Mouse (Mus musculus) liver, embryonic 15.5 days (tissue): ENCODE results near the gene Ube2cbp. TPM values are rescaled to one million over a fixed set of nuclear protein-coding genes. Genes with fewer than 3 reads are reported as not detected.

Source experiments
- ATAC-seq: fragments of 200-750 bp; cut with Nextera tagmentation; 2 replicates; pipeline ENCODE4 v1.8.0; 2017; ENCODE audit warnings: moderate number of reproducible peaks, mild to moderate bottlenecking, moderate library complexity; ENCODE audit not compliant: insufficient read depth
- H3K27ac ChIP-seq: fragments of 300-500 bp; sonication (generic); replicated peaks from 2 replicates; pipeline ENCODE4 v1.5.1; 2015; ENCODE audit warnings: mild to moderate bottlenecking, inconsistent platforms
- H3K27me3 ChIP-seq: fragments of 300-500 bp; sonication (generic); 2 replicates; pipeline ENCODE4 v1.6.1; 2015; ENCODE audit warnings: mild to moderate bottlenecking, inconsistent platforms
- H3K36me3 ChIP-seq: fragments of 300-500 bp; sonication (generic); replicated peaks from 2 replicates; pipeline ENCODE4 v1.6.1; 2015; ENCODE audit warnings: moderate library complexity, mild to moderate bottlenecking, inconsistent platforms
- H3K4me1 ChIP-seq: fragments of 300-500 bp; sonication (generic); replicated peaks from 2 replicates; pipeline ENCODE4 v1.6.1; 2015; ENCODE audit warnings: inconsistent platforms
- H3K4me2 ChIP-seq: fragments of 300-500 bp; sonication (generic); 2 replicates; pipeline ENCODE4 v1.6.1; 2015; ENCODE audit warnings: moderate library complexity, mild to moderate bottlenecking, inconsistent platforms
- H3K4me3 ChIP-seq: fragments of 300-500 bp; sonication (generic); replicated peaks from 2 replicates; pipeline ENCODE4 v1.5.1; 2015; ENCODE audit warnings: mild to moderate bottlenecking, inconsistent platforms
- H3K9ac ChIP-seq: fragments of 300-500 bp; sonication (generic); 2 replicates; pipeline ENCODE4 v1.6.1; 2015; ENCODE audit warnings: moderate library complexity, mild to moderate bottlenecking, inconsistent platforms
- H3K9me3 ChIP-seq: fragments of 300-500 bp; sonication (generic); replicated peaks from 2 replicates; pipeline ENCODE4 v1.6.1; 2016; ENCODE audit warnings: inconsistent platforms
- whole genome bisulfite sequencing: fragments of 180-500 bp; shearing (Covaris S2); methylation state at CpG from one replicate; pipeline ENCODE4 v1.1.7; 2015; ENCODE audit warnings: mixed read lengths; ENCODE audit not compliant: insufficient replicate concordance; 5-methylcytosine and 5-hydroxymethylcytosine counted together
- polyA plus RNA-seq: library from polyadenylated mRNA; unstranded; fragments of >200 nt; fragmentation: Nextera tagmentation; extraction: Ambion mirVana; gene quantifications from 2 replicates; pipeline ENCODE4 v1.2.1, GENCODE M21; 2015

The Ube2cbp gene
- polyA plus RNA-seq, 1 experiment from 2014 or later: 2.3 TPM

DNA sequence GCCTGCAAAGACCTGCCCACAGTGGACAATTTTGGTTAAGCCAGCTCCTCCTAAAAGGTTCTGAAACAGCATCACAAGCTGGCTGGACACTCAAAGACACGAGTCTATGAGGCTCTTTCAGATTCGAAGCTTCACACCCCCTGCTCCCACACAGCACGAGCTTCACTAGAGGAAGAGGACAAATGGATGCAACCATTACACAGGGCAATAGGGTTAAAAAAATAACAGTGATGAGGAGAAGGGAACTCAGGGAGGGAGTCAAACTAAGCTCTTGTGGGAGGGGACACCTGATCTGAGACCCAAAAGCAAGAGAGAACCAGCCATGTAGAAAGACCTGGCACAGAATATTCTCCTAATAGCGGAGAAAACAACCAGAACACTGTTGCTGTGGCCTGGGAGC is 95.5 kb downstream of the Ube2cbp start:
- H3K36me3 ChIP-seq: no peaks in the 10 kb centered on the region
- no peaks in the 10 kb centered on the region for H3K4me1 ChIP-seq
- H3K27ac ChIP-seq: no peak overlapping the region
- ATAC-seq: no peak
- WGBS: 66% methylated on average over 4 of the region's 4 CpGs
- no peaks in the 10 kb centered on the region for H3K27me3 ChIP-seq
- H3K9ac ChIP-seq: no peak overlapping the region
- H3K9me3 ChIP-seq: no peaks in the 10 kb centered on the region
- H3K4me2 ChIP-seq: no peak overlapping the region
- H3K4me3 ChIP-seq: no peak overlapping the region

- Histone ChIP-seq H3K27me3 (no peaks in the 10 kb centered on the region), H3K4me1 (no peaks in the 10 kb centered on the region), H3K36me3 (no peaks in the 10 kb centered on the region), H3K9me3 (no peaks in the 10 kb centered on the region), H3K4me2 (no peak overlapping the region), H3K4me3 (no peak overlapping the region), H3K27ac (no peak overlapping the region), H3K9ac (no peak overlapping the region)
- ATAC-seq: no peak
- 64% methylated on average over 9 of the region's 9 CpGs for WGBS
These were observed 104.2 kb downstream of the Ube2cbp start for GRCm38 (mm10) chr9:86360536-86360935.

- Histone ChIP-seq H3K9ac (no peak overlapping the region), H3K4me1 (no peaks in the 10 kb centered on the region), H3K4me2 (no peak overlapping the region), H3K4me3 (no peak overlapping the region), H3K9me3 (no peaks in the 10 kb centered on the region), H3K27ac (no peak overlapping the region), H3K36me3 (no peaks in the 10 kb centered on the region), H3K27me3 (no peaks in the 10 kb centered on the region)
- no peak for ATAC-seq
- WGBS: 53% methylated on average over 3 of the region's 3 CpGs
These were observed 108.9 kb downstream of the Ube2cbp start for GRCm38 (mm10) chr9:86355851-86356250.

DNA sequence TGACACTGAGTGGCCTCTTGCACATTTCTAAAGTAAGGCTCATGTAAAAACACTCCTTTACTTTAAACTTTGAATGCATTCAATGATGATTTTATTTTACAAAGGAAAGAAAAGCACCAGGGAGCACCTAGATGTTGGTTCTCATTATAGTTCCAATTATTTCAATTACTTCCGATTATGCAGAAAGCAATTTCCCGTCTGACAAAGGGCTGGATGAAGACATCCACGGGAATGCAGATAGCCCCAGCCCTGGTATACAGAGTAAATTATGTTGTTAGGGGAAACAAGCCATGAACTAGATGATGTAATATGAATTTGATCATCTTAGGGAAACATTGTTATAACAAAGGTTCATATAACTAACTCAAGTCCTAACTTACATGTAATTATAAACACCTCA is 113.3 kb downstream of the Ube2cbp start:
- H3K9me3 ChIP-seq: no peaks in the 10 kb centered on the region
- H3K4me1 ChIP-seq: no peaks in the 10 kb centered on the region
- H3K4me2 ChIP-seq: no peak overlapping the region
- H3K36me3 ChIP-seq: no peaks in the 10 kb centered on the region
- WGBS: 65% methylated on average over 3 of the region's 3 CpGs
- no peak overlapping the region for H3K9ac ChIP-seq
- no peak for ATAC-seq
- no peaks in the 10 kb centered on the region for H3K27me3 ChIP-seq
- H3K4me3 ChIP-seq: no peak overlapping the region
- no peak overlapping the region for H3K27ac ChIP-seq

- Histone ChIP-seq H3K36me3 (no peaks in the 10 kb centered on the region), H3K4me1 (no peaks in the 10 kb centered on the region), H3K4me3 (no peak overlapping the region), H3K27ac (no peak overlapping the region), H3K9ac (no peak overlapping the region), H3K27me3 (no peaks in the 10 kb centered on the region), H3K9me3 (no peaks in the 10 kb centered on the region), H3K4me2 (no peak overlapping the region)
- no peak for ATAC-seq
- 69% methylated on average over 2 of the region's 2 CpGs for WGBS
These were observed 128.0 kb downstream of the Ube2cbp start for GRCm38 (mm10) chr9:86336792-86337191.

DNA sequence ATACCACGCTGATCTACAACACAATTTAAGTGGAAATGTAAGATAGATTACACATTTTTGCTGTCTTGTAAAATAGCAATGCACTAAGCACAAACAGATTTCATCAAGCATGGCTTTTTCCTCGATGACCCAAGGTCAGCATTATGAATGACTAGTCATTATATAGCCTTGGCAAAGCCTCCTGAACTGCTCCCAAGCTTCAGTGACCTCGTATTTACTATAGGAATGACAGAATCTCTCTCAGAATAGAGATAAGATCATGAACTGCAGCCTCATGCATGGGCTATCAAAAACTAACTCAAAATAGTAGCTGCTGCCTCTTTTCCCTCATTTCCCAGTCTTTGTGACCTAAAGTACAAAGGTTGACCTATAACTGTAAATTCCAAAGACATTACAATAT is 128.4 kb downstream of the Ube2cbp start:
- no peaks in the 10 kb centered on the region for H3K4me1 ChIP-seq
- no peaks in the 10 kb centered on the region for H3K9me3 ChIP-seq
- ATAC-seq: no peak
- 46% methylated on average over 3 of the region's 3 CpGs for WGBS
- H3K27me3 ChIP-seq: no peaks in the 10 kb centered on the region
- no peak overlapping the region for H3K9ac ChIP-seq
- H3K4me3 ChIP-seq: no peak overlapping the region
- no peak overlapping the region for H3K27ac ChIP-seq
- no peak overlapping the region for H3K4me2 ChIP-seq
- no peaks in the 10 kb centered on the region for H3K36me3 ChIP-seq

DNA sequence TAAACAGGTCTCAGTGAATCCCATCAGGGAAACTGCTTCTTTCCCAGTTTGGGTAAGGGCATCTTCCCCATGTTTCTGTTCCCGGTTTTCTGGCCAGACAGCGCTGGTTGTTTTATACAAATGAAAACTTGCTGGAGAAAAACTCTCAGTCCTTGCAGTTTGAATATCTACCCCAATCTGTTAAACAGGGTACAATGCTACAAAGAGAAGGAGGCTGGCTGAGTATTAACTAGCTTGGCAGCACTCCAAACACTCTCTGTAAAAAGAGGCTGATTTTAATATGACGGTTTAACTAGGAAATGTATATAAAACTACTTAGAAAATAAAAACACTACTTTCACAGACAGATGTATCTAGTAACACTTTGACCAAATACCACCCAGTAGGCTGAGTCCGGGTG is 129.2 kb downstream of the Ube2cbp start:
- Histone ChIP-seq H3K36me3 (no peaks in the 10 kb centered on the region), H3K9me3 (no peaks in the 10 kb centered on the region), H3K27ac (no peak overlapping the region), H3K4me3 (no peak overlapping the region), H3K27me3 (no peaks in the 10 kb centered on the region), H3K4me1 (no peaks in the 10 kb centered on the region), H3K9ac (no peak overlapping the region), H3K4me2 (no peak overlapping the region)
- WGBS: 66% methylated on average over 4 of the region's 4 CpGs
- ATAC-seq: no peak

GRCm38 (mm10) chr9:86334357-86334756 is 130.4 kb downstream of the Ube2cbp start:
- ATAC-seq: no peak
- 64% methylated on average over 5 of the region's 5 CpGs for WGBS
- no peak overlapping the region for H3K4me3 ChIP-seq
- no peaks in the 10 kb centered on the region for H3K9me3 ChIP-seq
- H3K4me2 ChIP-seq: no peak overlapping the region
- H3K9ac ChIP-seq: no peak overlapping the region
- no peak overlapping the region for H3K27ac ChIP-seq
- no peaks in the 10 kb centered on the region for H3K27me3 ChIP-seq
- H3K36me3 ChIP-seq: no peaks in the 10 kb centered on the region
- no peaks in the 10 kb centered on the region for H3K4me1 ChIP-seq

- WGBS: 81% methylated on average over 3 of the region's 3 CpGs
- no peaks in the 10 kb centered on the region for H3K9me3 ChIP-seq
These were observed 134.2 kb downstream of the Ube2cbp start for GRCm38 (mm10) chr9:86330591-86330990.

GRCm38 (mm10) chr9:86328270-86328669 is 136.5 kb downstream of the Ube2cbp start:
- no peak for ATAC-seq
- no peaks in the 10 kb centered on the region for H3K36me3 ChIP-seq
- 71% methylated on average over 4 of the region's 4 CpGs for WGBS

More at GRCm38 (mm10) chr9:86330591-86330990, 134.2 kb downstream of the Ube2cbp start:
- H3K27me3 ChIP-seq: no peaks in the 10 kb centered on the region
- no peak for ATAC-seq
- no peak overlapping the region for H3K4me3 ChIP-seq
- no peaks in the 10 kb centered on the region for H3K36me3 ChIP-seq
- no peak overlapping the region for H3K27ac ChIP-seq
- no peak overlapping the region for H3K9ac ChIP-seq
- no peaks in the 10 kb centered on the region for H3K4me1 ChIP-seq
- no peak overlapping the region for H3K4me2 ChIP-seq

DNA sequence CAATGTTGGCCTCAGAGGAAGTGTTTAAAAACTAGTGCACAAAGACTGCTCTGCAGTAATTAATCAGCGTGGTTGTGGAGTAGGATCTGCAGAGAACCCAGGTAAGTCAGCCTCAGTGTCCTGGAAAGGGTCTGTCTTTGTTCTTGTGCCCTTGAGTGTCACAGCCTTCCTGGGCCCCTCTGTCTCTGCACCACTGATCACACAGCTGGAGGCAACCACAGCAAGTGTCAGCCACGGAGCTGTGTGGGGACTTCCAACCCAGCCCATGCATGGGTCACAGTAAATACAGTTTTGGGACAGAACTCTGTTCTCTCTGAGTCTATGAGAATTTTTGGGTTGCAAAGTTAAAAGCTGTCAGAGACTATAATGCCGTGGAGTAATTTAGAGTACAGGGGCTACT is 137.4 kb downstream of the Ube2cbp start:
- WGBS: 52% methylated on average over 3 of the region's 3 CpGs
- Histone ChIP-seq H3K4me2 (no peak overlapping the region), H3K9ac (no peak overlapping the region), H3K36me3 (no peaks in the 10 kb centered on the region), H3K4me1 (no peaks in the 10 kb centered on the region), H3K27me3 (no peaks in the 10 kb centered on the region), H3K27ac (no peak overlapping the region), H3K4me3 (no peak overlapping the region), H3K9me3 (no peaks in the 10 kb centered on the region)
- ATAC-seq: no peak

More at GRCm38 (mm10) chr9:86328270-86328669, 136.5 kb downstream of the Ube2cbp start:
- Histone ChIP-seq H3K9me3 (no peaks in the 10 kb centered on the region), H3K27me3 (no peaks in the 10 kb centered on the region), H3K9ac (no peak overlapping the region), H3K4me1 (no peaks in the 10 kb centered on the region), H3K4me2 (no peak overlapping the region), H3K4me3 (no peak overlapping the region), H3K27ac (no peak overlapping the region)

- Histone ChIP-seq H3K27me3 (no peaks in the 10 kb centered on the region), H3K9ac (no peak overlapping the region)
- 71% methylated on average over 1 of the region's 1 CpGs for WGBS
These were observed 140.0 kb downstream of the Ube2cbp start for GRCm38 (mm10) chr9:86324772-86325171.

More at GRCm38 (mm10) chr9:86324772-86325171, 140.0 kb downstream of the Ube2cbp start:
- Histone ChIP-seq H3K4me1 (no peaks in the 10 kb centered on the region), H3K9me3 (no peaks in the 10 kb centered on the region), H3K4me3 (no peak overlapping the region), H3K36me3 (no peaks in the 10 kb centered on the region), H3K4me2 (no peak overlapping the region), H3K27ac (no peak overlapping the region)
- ATAC-seq: no peak
